Mouse (Mus musculus): Measurements from ENCODE around the gene Cntnap2. TPM values are rescaled to one million over a fixed set of nuclear protein-coding genes. Genes with fewer than 3 reads are reported as not detected.

Cntnap2 gene
- 2.3 and 2.5 TPM in 2 replicates for polyA plus RNA-seq (2015; fragmentation: Nextera tagmentation; extraction: Ambion mirVana)

- H3K4me3 ChIP-seq (replicated peaks), result no peak within 1 kb of the TSS
- H3K36me3 ChIP-seq, result no peaks in the 10 kb centered on the region
- H3K27me3 ChIP-seq, result peaks cover 13% of the 10 kb centered on the region
- H3K27ac ChIP-seq, result no peak within 1 kb of the TSS
- ATAC-seq (replicated peaks; ENCODE audit: low FRiP score), result peak; percentile 84
- WGBS, result 13% methylated on average over 8 of the region's 8 CpGs
- no peak within 1 kb of the TSS for H3K9ac ChIP-seq
- H3K4me1 ChIP-seq, result peaks cover 5% of the 10 kb centered on the region; the same call in 1 of the 2 replicates
- peak within 1 kb of the TSS; percentile 32 for H3K4me2 ChIP-seq
- no peaks in the 10 kb centered on the region for H3K9me3 ChIP-seq (replicated peaks)
Measured at GRCm38 (mm10) chr6:45059091-45059490, at the start of gene Cntnap2. Gene Cntnap2, plus strand, starts transcription at chr6:45059357.

GRCm38 (mm10) chr6:45026011-45026682 lies 33.0 kb upstream of the Cntnap2 start:
- H3K9ac ChIP-seq, result no peak overlapping the region
- H3K4me1 ChIP-seq, result no peaks in the 10 kb centered on the region
- WGBS, result 25% methylated on average over 9 of the region's 9 CpGs
- H3K36me3 ChIP-seq, result no peaks in the 10 kb centered on the region
- no peak overlapping the region for H3K4me2 ChIP-seq
- no peak overlapping the region for H3K4me3 ChIP-seq (replicated peaks)
- no peaks in the 10 kb centered on the region for H3K9me3 ChIP-seq (replicated peaks)
- H3K27me3 ChIP-seq, result no peaks in the 10 kb centered on the region
- H3K27ac ChIP-seq, result no peak overlapping the region
- ATAC-seq (replicated peaks; ENCODE audit: low FRiP score), result peak; percentile 75; the same call in 1 of the 2 replicates

- ATAC-seq (replicated peaks; ENCODE audit: low FRiP score), result no peak
- Histone ChIP-seq H3K4me2 (no peak overlapping the region), H3K9me3 (replicated peaks) (no peaks in the 10 kb centered on the region), H3K4me1 (no peaks in the 10 kb centered on the region), H3K4me3 (replicated peaks) (no peak overlapping the region), H3K9ac (no peak overlapping the region), H3K36me3 (no peaks in the 10 kb centered on the region), H3K27me3 (no peaks in the 10 kb centered on the region), H3K27ac (no peak overlapping the region)
- 76% methylated on average over 1 of the region's 1 CpGs for WGBS
Measured at GRCm38 (mm10) chr6:45039454-45039853, 19.7 kb upstream of the Cntnap2 start.

- WGBS, result 2% methylated on average over 30 of the region's 37 CpGs
- Histone ChIP-seq H3K27me3 (peaks cover 13% of the 10 kb centered on the region), H3K36me3 (no peaks in the 10 kb centered on the region), H3K27ac (no peak overlapping the region), H3K4me1 (peaks cover 5% of the 10 kb centered on the region; the same call in 1 of the 2 replicates), H3K9ac (no peak overlapping the region), H3K4me3 (replicated peaks) (no peak overlapping the region), H3K9me3 (replicated peaks) (no peaks in the 10 kb centered on the region), H3K4me2 (peak overlapping the region; percentile 32)
- ATAC-seq (replicated peaks; ENCODE audit: low FRiP score), result peak; percentile 93
Measured at GRCm38 (mm10) chr6:45059556-45060471, 657 bp downstream of the Cntnap2 start.

GRCm38 (mm10) chr6:45062214-45062997 lies 3.2 kb downstream of the Cntnap2 start:
- 73% methylated on average over 5 of the region's 5 CpGs for WGBS
- H3K36me3 ChIP-seq, result no peaks in the 10 kb centered on the region
- peaks cover 13% of the 10 kb centered on the region for H3K27me3 ChIP-seq
- H3K9me3 ChIP-seq (replicated peaks), result no peaks in the 10 kb centered on the region
- ATAC-seq (replicated peaks; ENCODE audit: low FRiP score), result no peak
- H3K27ac ChIP-seq, result no peak overlapping the region
- no peak overlapping the region for H3K4me3 ChIP-seq (replicated peaks)
- no peak overlapping the region for H3K4me2 ChIP-seq
- H3K4me1 ChIP-seq, result peaks cover 5% of the 10 kb centered on the region; the same call in 1 of the 2 replicates
- H3K9ac ChIP-seq, result no peak overlapping the region

- ATAC-seq (replicated peaks; ENCODE audit: low FRiP score), result no peak
- H3K27ac ChIP-seq, result no peak overlapping the region
- no peaks in the 10 kb centered on the region for H3K9me3 ChIP-seq (replicated peaks)
- H3K9ac ChIP-seq, result no peak overlapping the region
- no peaks in the 10 kb centered on the region for H3K36me3 ChIP-seq
- H3K4me1 ChIP-seq, result no peaks in the 10 kb centered on the region
- H3K4me3 ChIP-seq (replicated peaks), result no peak overlapping the region
- 67% methylated on average over 1 of the region's 1 CpGs for WGBS
- H3K4me2 ChIP-seq, result no peak overlapping the region
- no peaks in the 10 kb centered on the region for H3K27me3 ChIP-seq
Measured at GRCm38 (mm10) chr6:45088304-45088703, 29.1 kb downstream of the Cntnap2 start.

GRCm38 (mm10) chr6:45113613-45114012 lies 54.5 kb downstream of the Cntnap2 start:
- Histone ChIP-seq H3K27me3 (no peaks in the 10 kb centered on the region), H3K9ac (no peak overlapping the region), H3K36me3 (no peaks in the 10 kb centered on the region), H3K27ac (no peak overlapping the region), H3K4me1 (no peaks in the 10 kb centered on the region), H3K4me3 (replicated peaks) (no peak overlapping the region), H3K9me3 (replicated peaks) (no peaks in the 10 kb centered on the region), H3K4me2 (no peak overlapping the region)
- no peak for ATAC-seq (replicated peaks; ENCODE audit: low FRiP score)

GRCm38 (mm10) chr6:45144882-45145281 lies 85.7 kb downstream of the Cntnap2 start:
- no peaks in the 10 kb centered on the region for H3K9me3 ChIP-seq (replicated peaks)
- WGBS, result 77% methylated on average over 2 of the region's 2 CpGs
- ATAC-seq (replicated peaks; ENCODE audit: low FRiP score), result no peak
- H3K4me2 ChIP-seq, result no peak overlapping the region
- no peaks in the 10 kb centered on the region for H3K36me3 ChIP-seq
- H3K9ac ChIP-seq, result no peak overlapping the region
- H3K27ac ChIP-seq, result no peak overlapping the region
- H3K27me3 ChIP-seq, result no peaks in the 10 kb centered on the region
- H3K4me1 ChIP-seq, result no peaks in the 10 kb centered on the region
- no peak overlapping the region for H3K4me3 ChIP-seq (replicated peaks)

- H3K36me3 ChIP-seq, result no peaks in the 10 kb centered on the region
- H3K27me3 ChIP-seq, result no peaks in the 10 kb centered on the region
- no peak overlapping the region for H3K4me3 ChIP-seq (replicated peaks)
- H3K4me2 ChIP-seq, result no peak overlapping the region
- H3K27ac ChIP-seq, result no peak overlapping the region
- WGBS, result 64% methylated on average over 2 of the region's 2 CpGs
- H3K9ac ChIP-seq, result no peak overlapping the region
- no peaks in the 10 kb centered on the region for H3K9me3 ChIP-seq (replicated peaks)
- ATAC-seq (replicated peaks; ENCODE audit: low FRiP score), result no peak
- H3K4me1 ChIP-seq, result no peaks in the 10 kb centered on the region
Measured at GRCm38 (mm10) chr6:45205039-45205438, 145.9 kb downstream of the Cntnap2 start.

GRCm38 (mm10) chr6:45214330-45214729 lies 155.2 kb downstream of the Cntnap2 start:
- no peaks in the 10 kb centered on the region for H3K27me3 ChIP-seq
- H3K9me3 ChIP-seq (replicated peaks), result no peaks in the 10 kb centered on the region
- H3K4me3 ChIP-seq (replicated peaks), result no peak overlapping the region
- WGBS, result 47% methylated on average over 1 of the region's 1 CpGs
- H3K4me1 ChIP-seq, result no peaks in the 10 kb centered on the region
- ATAC-seq (replicated peaks; ENCODE audit: low FRiP score), result no peak
- H3K27ac ChIP-seq, result no peak overlapping the region
- H3K4me2 ChIP-seq, result no peak overlapping the region
- H3K36me3 ChIP-seq, result no peaks in the 10 kb centered on the region
- H3K9ac ChIP-seq, result no peak overlapping the region

- WGBS, result 96% methylated on average over 1 of the region's 1 CpGs
- no peak overlapping the region for H3K4me2 ChIP-seq
- no peaks in the 10 kb centered on the region for H3K36me3 ChIP-seq
- H3K27ac ChIP-seq, result no peak overlapping the region
- no peak overlapping the region for H3K9ac ChIP-seq
- no peaks in the 10 kb centered on the region for H3K9me3 ChIP-seq (replicated peaks)
- no peak for ATAC-seq (replicated peaks; ENCODE audit: low FRiP score)
- H3K4me1 ChIP-seq, result no peaks in the 10 kb centered on the region
- no peaks in the 10 kb centered on the region for H3K27me3 ChIP-seq
- H3K4me3 ChIP-seq (replicated peaks), result no peak overlapping the region
Measured at GRCm38 (mm10) chr6:45229002-45229401, 169.8 kb downstream of the Cntnap2 start.

- 88% methylated on average over 3 of the region's 3 CpGs for WGBS
- Histone ChIP-seq H3K4me2 (no peak overlapping the region), H3K4me1 (no peaks in the 10 kb centered on the region), H3K9ac (no peak overlapping the region), H3K4me3 (replicated peaks) (no peak overlapping the region), H3K9me3 (replicated peaks) (no peaks in the 10 kb centered on the region), H3K27me3 (no peaks in the 10 kb centered on the region), H3K36me3 (no peaks in the 10 kb centered on the region), H3K27ac (no peak overlapping the region)
- no peak for ATAC-seq (replicated peaks; ENCODE audit: low FRiP score)
Measured at GRCm38 (mm10) chr6:45232571-45232970, 173.4 kb downstream of the Cntnap2 start.

Data from kidney, embryonic 15.5 days (tissue).